Mouse (Mus musculus): ENCODE measurements at regions not wholly inside any gene's neighbourhood (a gene's known extent, or its start where the extent isn't known, plus 50 kb on each side); places are given as distances from the start of the nearest gene placed in this dataset.

DNA sequence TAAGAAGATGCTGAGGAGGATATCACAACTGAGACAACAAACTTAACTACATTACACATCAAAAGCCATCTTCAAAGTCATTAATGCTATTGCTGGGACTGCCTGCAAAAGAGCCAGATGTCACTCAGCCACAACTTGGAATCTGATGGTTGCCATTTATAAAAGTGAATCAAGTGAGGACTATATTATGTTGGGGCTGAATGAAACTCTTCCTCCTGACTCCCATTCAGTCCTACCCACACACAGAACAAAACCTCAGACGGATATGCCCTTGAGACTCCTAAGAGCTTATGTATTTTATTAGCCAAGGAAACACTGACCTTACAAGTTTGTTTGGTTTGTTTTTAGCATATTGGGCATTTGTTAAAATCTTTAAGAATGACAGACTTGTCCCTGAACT is 778.5 kb downstream of the Nova1 start:
- no peak overlapping the region for H3K27ac ChIP-seq (ENCODE audit: low read depth)
- H3K4me1 ChIP-seq (ENCODE audit: insufficient read depth), result no peaks in the 10 kb centered on the region
- WGBS, result 75% methylated on average over 1 of the region's 1 CpGs
- H3K9me3 ChIP-seq (ENCODE audit: low read depth, low read length), result no peaks in the 10 kb centered on the region
- no peak overlapping the region for H3K9ac ChIP-seq
- H3K27me3 ChIP-seq (ENCODE audit: insufficient read depth, low read length), result no peaks in the 10 kb centered on the region
- H3K36me3 ChIP-seq (ENCODE audit: insufficient read depth), result no peaks in the 10 kb centered on the region
- DNase-seq, result no peak
- TF ChIP-seq CTCF (IDR thresholded peaks at IDR 0.05; ENCODE audit: low read depth), result no peak
- ATAC-seq (ENCODE audit: insufficient read depth), result no peak
- H3K4me3 ChIP-seq (ENCODE audit: low read depth, low read length), result no peak overlapping the region
- H3K4me2 ChIP-seq, result no peak overlapping the region

DNA sequence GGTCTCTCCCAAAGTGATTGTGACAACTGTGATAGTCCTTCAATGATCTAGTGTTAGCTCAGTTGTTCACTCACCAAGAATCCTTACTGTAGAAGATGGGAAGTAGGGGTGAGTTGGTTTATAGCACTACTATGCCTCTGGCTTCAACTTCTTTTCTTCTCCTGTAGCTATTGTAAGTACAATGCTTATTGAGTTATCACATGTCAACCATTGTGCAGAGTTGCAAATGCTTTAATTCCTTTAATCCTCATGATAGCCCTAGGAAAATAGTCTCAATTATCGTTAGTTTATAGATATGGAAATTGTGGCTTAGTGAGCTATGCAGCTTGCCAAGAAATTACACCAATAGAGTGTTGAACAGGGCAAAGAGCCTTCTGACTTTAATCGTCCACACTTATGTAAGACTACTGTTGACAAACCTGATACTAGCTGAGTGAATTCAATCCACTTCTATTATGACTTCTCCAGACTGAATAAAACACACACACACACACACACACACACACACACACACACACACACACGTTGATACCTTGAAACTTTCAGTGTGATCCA is 782.1 kb downstream of the Nova1 start:
- H3K36me3 ChIP-seq (ENCODE audit: insufficient read depth), result no peaks in the 10 kb centered on the region
- ATAC-seq (ENCODE audit: insufficient read depth), result no peak
- H3K4me1 ChIP-seq (ENCODE audit: insufficient read depth), result no peaks in the 10 kb centered on the region
- DNase-seq, result no peak
- TF ChIP-seq CTCF (IDR thresholded peaks at IDR 0.05; ENCODE audit: low read depth), result no peak
- WGBS, result 69% methylated on average over 3 of the region's 3 CpGs
- H3K9me3 ChIP-seq (ENCODE audit: low read depth, low read length), result no peaks in the 10 kb centered on the region
- no peak overlapping the region for H3K4me2 ChIP-seq
- H3K27me3 ChIP-seq (ENCODE audit: insufficient read depth, low read length), result no peaks in the 10 kb centered on the region
- H3K9ac ChIP-seq, result no peak overlapping the region
- no peak overlapping the region for H3K4me3 ChIP-seq (ENCODE audit: low read depth, low read length)
- H3K27ac ChIP-seq (ENCODE audit: low read depth), result no peak overlapping the region

DNA sequence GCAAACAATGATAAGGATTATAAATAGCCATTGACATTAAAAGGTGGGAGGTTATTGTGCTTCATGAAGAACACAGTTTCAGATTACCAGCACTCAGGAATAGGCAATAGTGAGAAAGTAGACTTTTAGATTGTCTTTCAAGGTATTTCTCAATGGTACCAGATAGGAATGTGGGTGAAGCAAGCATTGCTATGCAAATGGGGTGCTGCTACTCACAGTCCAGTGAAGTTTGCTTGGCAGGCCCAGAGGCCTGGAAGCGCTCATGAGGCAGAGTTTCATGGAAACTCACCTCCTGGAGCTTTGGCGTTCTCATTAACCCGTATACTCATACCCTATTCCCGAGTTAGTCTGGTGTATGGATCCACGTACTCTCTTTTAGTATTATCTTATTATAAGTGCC is 793.5 kb downstream of the Nova1 start:
- no peaks in the 10 kb centered on the region for H3K9me3 ChIP-seq (ENCODE audit: low read depth, low read length)
- H3K27ac ChIP-seq (ENCODE audit: low read depth), result no peak overlapping the region
- H3K9ac ChIP-seq, result no peak overlapping the region
- no peaks in the 10 kb centered on the region for H3K27me3 ChIP-seq (ENCODE audit: insufficient read depth, low read length)
- TF ChIP-seq CTCF (IDR thresholded peaks at IDR 0.05; ENCODE audit: low read depth), result no peak
- DNase-seq (no peak), ATAC-seq (ENCODE audit: insufficient read depth) (no peak)
- H3K36me3 ChIP-seq (ENCODE audit: insufficient read depth), result no peaks in the 10 kb centered on the region
- WGBS, result 85% methylated on average over 5 of the region's 5 CpGs
- no peak overlapping the region for H3K4me3 ChIP-seq (ENCODE audit: low read depth, low read length)
- H3K4me1 ChIP-seq (ENCODE audit: insufficient read depth), result no peaks in the 10 kb centered on the region
- no peak overlapping the region for H3K4me2 ChIP-seq

DNA sequence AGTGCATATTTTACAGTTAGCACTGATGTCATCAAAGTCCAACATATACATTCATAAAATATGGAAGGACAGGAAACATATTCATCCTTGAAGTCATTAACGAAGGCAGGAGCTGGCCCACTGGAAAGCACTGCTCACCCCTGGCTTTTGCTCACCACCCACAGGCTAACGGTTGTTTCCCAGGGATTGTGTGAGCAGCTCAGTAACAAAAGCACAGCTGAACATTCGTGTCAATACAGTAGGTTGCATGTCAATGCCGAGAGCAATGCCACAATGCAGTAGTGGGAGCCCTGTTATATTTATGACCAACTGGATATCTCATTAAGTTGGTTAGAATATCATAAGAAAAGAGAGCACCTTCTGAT is 797.2 kb downstream of the Nova1 start:
- Histone ChIP-seq H3K4me1 (ENCODE audit: insufficient read depth) (no peaks in the 10 kb centered on the region), H3K36me3 (ENCODE audit: insufficient read depth) (no peaks in the 10 kb centered on the region), H3K27me3 (ENCODE audit: insufficient read depth, low read length) (no peaks in the 10 kb centered on the region), H3K27ac (ENCODE audit: low read depth) (no peak overlapping the region), H3K9me3 (ENCODE audit: low read depth, low read length) (no peaks in the 10 kb centered on the region), H3K4me3 (ENCODE audit: low read depth, low read length) (no peak overlapping the region), H3K4me2 (no peak overlapping the region), H3K9ac (no peak overlapping the region)
- ATAC-seq (ENCODE audit: insufficient read depth) (no peak), DNase-seq (no peak)
- WGBS, result 74% methylated on average over 4 of the region's 4 CpGs
- no peak for TF ChIP-seq CTCF (IDR thresholded peaks at IDR 0.05; ENCODE audit: low read depth)

- Histone ChIP-seq H3K4me3 (ENCODE audit: low read depth, low read length) (no peak overlapping the region), H3K9ac (no peak overlapping the region), H3K27ac (ENCODE audit: low read depth) (no peak overlapping the region), H3K9me3 (ENCODE audit: low read depth, low read length) (no peaks in the 10 kb centered on the region), H3K27me3 (ENCODE audit: insufficient read depth, low read length) (no peaks in the 10 kb centered on the region), H3K36me3 (ENCODE audit: insufficient read depth) (no peaks in the 10 kb centered on the region), H3K4me1 (ENCODE audit: insufficient read depth) (no peaks in the 10 kb centered on the region), H3K4me2 (no peak overlapping the region)
- DNase-seq (no peak), ATAC-seq (ENCODE audit: insufficient read depth) (no peak)
- WGBS, result 70% methylated on average over 6 of the region's 6 CpGs
- no peak for TF ChIP-seq CTCF (IDR thresholded peaks at IDR 0.05; ENCODE audit: low read depth)
Measured at GRCm38 (mm10) chr12:46020835-46021545, 797.7 kb downstream of the Nova1 start.

- Histone ChIP-seq H3K9ac (no peak overlapping the region), H3K36me3 (ENCODE audit: insufficient read depth) (no peaks in the 10 kb centered on the region), H3K4me2 (no peak overlapping the region), H3K9me3 (ENCODE audit: low read depth, low read length) (no peaks in the 10 kb centered on the region), H3K27ac (ENCODE audit: low read depth) (no peak overlapping the region), H3K4me3 (ENCODE audit: low read depth, low read length) (no peak overlapping the region), H3K27me3 (ENCODE audit: insufficient read depth, low read length) (no peaks in the 10 kb centered on the region), H3K4me1 (ENCODE audit: insufficient read depth) (no peaks in the 10 kb centered on the region)
- no peak for TF ChIP-seq CTCF (IDR thresholded peaks at IDR 0.05; ENCODE audit: low read depth)
- DNase-seq, result no peak
- ATAC-seq (ENCODE audit: insufficient read depth), result no peak
Measured at GRCm38 (mm10) chr12:45977691-45978414, 840.9 kb downstream of the Nova1 start.

- DNase-seq (no peak), ATAC-seq (ENCODE audit: insufficient read depth) (no peak)
- no peaks in the 10 kb centered on the region for H3K9me3 ChIP-seq (ENCODE audit: low read depth, low read length)
- no peak overlapping the region for H3K4me2 ChIP-seq
- no peak overlapping the region for H3K4me3 ChIP-seq (ENCODE audit: low read depth, low read length)
- no peak overlapping the region for H3K9ac ChIP-seq
- H3K27me3 ChIP-seq (ENCODE audit: insufficient read depth, low read length), result no peaks in the 10 kb centered on the region
- no peaks in the 10 kb centered on the region for H3K36me3 ChIP-seq (ENCODE audit: insufficient read depth)
- no peaks in the 10 kb centered on the region for H3K4me1 ChIP-seq (ENCODE audit: insufficient read depth)
- no peak for TF ChIP-seq CTCF (IDR thresholded peaks at IDR 0.05; ENCODE audit: low read depth)
- no peak overlapping the region for H3K27ac ChIP-seq (ENCODE audit: low read depth)
- WGBS, result 87% methylated on average over 2 of the region's 2 CpGs
Measured at GRCm38 (mm10) chr12:45975780-45976179, 842.9 kb downstream of the Nova1 start.

Data from lung, embryonic 14.5 days (tissue).